Mouse (Mus musculus) heart, adult 8-10 months (tissue): Measurements from ENCODE around the gene Bbs12. TPM values are rescaled to one million over a fixed set of nuclear protein-coding genes. Genes with fewer than 3 reads are reported as not detected.

Experiments used
- DNase-seq: peaks from one replicate; pipeline ENCODE4 v3.0.0; 2022; ENCODE audit warnings: low spot score
- total RNA-seq, 4 experiments: library from RNA; stranded (reverse); gene quantifications; 2 replicates each; pipeline ENCODE4 v1.2.4; 2022

The Bbs12 gene
- 1 to 10 TPM in 3 of 4 experiments, under 1 TPM in 1; 0.52 to 1.2 (median 1.1) TPM for total RNA-seq

DNA sequence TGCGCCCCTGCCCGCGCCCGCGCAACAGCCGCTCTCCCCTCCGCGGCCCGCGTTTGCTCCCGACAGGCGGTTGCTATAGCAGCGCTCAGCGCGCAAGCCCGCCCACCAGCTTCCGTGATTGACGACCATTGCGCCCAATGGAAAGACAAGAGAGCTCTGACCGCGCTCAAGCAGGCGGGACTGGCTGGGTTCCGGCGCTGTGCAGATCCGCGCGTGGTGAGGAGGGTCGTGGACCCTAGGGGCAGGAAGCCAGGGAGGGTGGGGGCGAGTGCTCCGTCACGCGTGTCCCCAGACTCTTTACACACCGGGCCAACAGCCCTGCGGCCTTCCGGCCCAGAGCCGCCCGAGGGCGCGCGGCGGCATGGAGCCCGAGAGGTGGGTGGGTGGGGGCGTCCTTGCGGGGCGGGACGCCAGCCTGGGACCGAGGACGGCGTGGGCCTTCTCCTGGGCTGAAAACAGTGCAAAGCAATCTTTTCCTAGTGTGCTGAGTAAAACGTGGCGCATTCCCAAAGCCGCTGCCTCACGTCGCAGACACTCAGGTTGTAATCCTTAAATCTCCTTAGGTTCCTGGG is at the start of gene Bbs12, which contains the start of gene Cetn4:
Gene Bbs12, plus strand, starts transcription at position 185 of the 572 bp plus-strand sequence.
Gene Cetn4, minus strand, starts transcription at position 339 of the 572 bp plus-strand sequence.
- DNase-seq: peak; percentile 97

DNA sequence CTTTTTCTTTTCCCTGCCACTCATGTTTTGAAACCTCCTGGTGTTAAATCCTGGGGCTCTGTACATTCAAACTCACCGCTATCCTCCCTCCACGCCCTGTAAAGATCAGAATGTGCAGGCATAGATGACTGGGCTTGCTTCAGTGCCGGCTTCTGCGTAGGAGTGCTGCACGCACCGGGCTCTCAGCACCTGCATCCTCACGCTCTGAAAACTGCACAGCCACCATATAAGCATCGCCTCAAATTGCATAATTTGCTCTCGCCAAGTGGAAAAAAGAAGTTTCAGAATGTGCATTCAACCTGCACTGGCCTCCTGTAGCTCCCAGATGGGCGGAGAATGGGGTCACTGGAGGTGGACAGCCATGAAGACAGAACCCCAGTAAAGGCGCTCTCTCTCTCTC is 44.0 kb upstream of the Bbs12 start:
- no peak for DNase-seq

DNA sequence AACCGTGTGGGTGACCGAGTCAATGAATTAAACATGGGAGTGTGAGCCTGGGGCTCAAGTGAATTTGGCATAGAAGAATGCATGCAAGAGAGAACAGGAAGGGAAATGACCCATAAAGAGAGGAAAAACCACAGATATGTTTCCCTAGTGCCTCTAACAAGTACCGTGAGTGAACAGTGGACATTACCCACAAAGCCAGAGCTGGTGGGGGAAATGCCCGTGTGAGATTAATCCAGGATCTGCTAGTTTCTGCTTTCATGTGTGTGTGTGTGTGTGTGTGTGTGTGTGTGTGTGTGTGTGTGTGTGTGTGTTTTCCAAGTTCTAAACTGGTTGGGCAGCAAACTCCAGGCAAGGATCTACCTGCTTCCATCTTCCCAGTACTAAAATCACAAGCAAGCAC is 42.4 kb upstream of the Bbs12 start:
- no peak for DNase-seq

DNA sequence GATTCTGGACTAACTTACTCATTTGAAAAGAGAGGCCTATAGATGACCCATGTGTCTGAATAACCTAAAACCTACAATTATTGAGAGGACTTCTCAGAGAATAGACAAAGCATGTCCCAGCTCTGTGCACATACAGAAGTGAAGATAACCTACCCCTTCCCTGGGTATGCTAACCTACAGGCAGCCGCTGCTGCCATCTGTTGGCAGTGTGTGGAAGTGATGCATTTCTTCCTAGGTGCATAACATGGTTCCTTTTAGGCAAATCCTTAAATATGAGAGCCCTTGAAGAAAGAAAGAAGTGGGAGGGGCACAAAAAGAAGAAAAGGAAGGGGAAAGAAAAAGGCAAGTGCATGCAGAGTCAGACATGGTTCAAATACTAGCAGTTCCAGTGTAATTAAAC is 41.1 kb upstream of the Bbs12 start:
- peak; percentile 20 for DNase-seq

DNA sequence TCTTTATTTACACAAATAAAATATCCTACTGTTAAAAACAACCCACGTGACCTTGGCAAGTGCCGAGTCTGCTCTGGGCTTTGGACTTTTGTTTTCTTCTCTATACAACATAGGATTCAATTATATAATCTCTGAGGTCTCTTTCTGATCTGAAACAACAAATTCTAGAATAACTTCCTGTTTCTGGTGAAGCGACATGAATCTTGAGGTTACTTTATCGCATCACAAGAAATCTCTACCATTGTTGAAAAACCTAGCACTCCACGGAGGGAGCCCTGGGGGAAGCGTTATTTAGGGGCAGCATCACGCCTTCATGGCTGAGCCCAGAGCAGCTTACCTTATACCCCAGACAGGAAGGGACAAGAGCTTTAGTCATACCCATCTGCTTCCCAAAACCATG is 39.3 kb upstream of the Bbs12 start:
- no peak for DNase-seq

DNA sequence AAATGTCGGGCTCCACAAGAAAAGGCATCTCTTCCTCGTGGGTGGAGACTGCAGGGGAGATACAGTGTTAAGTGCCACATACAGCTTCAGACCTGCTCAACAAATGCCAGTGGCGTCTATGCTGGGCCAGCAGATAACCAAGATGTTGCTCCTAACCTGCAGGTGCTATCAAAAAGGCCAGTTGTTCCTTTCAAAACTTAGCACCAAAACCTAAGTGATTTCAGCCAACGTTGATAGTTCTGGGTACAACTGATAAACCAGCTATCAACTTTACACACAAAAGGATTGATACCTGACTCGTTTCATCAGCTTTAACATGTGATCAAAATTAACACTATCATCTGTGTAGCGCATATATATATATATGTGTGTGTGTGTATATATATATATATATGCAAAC is 37.7 kb upstream of the Bbs12 start:
- no peak for DNase-seq

DNA sequence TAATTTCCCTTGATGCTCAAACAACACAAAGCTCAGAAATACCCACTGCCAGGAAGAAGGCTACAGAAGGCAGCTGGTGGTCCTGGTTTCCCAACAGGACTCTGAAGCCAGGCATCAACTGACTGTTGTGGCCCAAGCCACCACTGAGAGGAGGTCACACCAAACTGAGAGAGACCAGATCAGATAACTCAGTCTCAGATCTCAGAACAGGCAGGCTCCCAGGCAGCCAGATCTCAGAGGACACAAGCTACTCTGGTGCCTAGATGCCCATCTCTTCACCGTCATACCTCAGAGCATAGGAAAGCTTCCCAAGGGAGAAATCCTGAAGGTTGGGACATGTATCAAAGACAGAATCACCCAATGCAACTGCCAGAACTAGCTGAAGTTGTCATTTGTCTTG is 32.1 kb upstream of the Bbs12 start:
- no peak for DNase-seq

DNA sequence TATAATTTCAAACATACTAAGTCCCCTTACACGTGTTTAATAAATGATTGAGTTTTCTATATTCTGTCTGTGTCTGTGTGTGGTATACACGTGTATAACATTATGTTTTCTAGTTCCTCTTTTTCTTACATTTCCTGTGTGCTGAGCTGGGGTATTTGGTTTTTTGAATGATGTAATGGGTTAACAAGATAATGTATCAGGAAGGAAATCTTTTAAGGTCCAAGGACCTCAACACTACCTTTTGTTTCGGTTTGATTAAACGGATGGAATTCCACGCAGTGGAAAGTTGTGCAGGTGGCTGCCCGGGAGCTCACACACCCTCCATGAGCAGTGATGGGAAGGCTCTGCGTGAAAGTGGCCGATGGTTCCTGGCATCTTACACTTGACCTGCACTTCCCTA is 31.5 kb upstream of the Bbs12 start:
- no peak for DNase-seq

DNA sequence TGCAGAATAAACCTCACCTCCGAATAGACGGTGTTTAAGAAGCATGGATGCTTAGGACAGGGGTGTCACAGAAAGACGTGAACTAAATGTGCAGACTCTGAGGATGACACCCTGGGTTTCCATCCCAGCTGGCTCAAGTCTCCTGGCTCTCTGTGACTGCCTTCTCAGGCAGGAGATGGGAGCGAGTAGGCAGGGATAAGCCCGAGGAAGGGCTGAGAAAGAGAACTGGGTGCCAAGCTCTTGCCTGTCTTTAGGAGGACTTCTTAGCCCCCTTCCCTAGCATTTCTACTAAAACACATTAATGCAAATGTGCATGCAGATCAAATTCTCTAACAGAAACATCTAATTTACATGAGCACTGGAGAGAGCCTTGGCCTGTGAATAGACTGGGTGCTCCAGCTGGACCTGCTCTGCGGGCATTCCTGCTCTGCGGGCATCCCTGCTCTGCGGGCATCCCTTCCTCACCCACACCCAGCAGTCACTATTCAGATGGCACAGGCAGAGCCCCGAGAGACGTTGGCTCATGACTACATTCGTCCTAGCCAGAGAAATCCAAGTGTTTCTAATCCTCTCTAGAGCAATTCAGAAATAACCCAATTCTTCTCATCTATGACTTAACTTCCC is 29.9 kb upstream of the Bbs12 start:
- DNase-seq: no peak

DNA sequence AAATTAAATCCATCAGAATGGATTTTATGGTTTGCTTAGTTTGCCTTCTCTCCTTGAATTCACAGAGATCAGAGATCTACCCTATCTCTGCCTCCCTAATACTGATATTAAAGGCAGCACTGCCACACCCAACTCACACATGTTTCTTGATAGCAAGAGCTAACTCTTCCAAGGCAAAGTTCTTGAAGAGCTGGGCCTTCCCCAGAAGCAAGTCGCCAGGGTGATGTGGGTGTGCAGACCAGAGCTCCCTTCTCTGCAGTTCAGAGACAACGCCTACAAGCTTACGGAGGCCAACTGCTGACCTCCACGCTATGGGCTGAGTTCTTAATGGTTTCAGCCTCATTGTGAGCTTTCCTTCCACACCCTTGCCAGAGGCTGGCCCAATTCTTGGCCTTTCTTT is 29.1 kb upstream of the Bbs12 start:
- no peak for DNase-seq

DNA sequence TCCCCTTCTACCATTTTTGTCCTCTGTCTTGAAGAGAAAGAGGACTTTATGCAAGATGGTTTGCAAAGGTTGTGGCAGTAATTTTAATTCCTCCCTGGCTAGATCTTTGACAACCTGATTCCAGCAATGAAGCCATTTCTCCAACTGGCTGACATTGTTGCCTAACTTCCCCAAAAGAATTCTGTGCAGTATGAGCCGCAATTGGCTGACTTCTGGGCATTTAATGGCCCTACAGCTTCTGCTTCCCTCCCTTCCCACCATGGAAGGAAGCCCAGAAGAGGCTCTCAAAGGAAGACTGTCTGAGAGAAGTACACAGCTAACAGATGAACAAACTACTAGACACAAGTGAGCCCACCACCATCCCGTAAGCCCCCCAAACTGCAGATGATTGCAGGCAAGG is 23.1 kb upstream of the Bbs12 start:
- DNase-seq: no peak

DNA sequence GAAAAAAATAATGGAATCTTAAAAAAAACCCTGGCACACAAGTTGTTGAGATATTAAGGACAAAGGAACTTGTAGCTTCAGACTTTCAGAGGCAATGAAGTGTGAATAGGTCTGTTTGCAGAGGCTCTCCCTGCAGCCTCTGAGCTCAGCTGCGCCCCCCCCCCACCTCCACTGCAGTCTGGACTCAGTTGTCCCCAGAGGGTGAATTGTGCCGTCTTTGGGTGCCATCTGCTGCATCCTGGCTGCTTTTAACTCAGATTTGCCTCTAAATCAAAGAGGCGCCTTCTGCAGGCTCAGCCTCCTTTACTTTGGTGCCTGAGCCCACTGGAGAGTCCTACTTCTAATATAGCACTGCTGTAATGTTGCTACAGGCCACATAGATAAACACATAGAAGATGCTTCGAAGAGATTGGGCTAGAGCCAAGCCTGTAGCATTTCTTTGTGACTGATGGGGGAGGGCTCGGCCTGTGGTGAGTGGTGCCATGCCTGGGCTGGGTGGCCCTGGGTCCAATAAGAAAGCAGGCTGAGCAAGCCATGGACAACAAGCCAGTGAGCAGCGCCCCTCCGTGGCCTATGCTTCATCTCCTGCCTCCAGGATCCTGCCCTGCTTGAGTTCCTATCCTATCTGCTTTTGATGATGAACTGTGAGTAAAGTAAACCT is 21.3 kb upstream of the Bbs12 start:
- DNase-seq: no peak

DNA sequence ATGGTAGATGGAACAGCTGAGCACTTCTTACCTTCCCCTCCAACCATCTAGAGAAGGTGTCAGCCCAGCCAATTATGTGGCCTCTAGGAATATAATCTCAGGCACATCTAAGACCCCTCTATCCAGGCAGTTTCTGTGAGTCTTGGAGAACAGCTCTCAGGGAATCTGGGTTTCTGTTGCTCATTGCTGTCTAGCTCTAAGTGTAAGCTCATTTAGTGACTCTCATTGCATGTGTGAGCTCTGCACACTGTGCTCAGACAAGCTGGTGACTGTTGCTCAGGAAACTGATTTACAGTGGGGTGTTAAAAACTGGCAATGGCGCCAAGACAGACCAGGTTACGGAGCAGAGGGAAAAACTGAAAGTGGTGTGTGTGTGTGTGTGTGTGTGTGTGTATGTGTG is 20.4 kb upstream of the Bbs12 start:
- DNase-seq: no peak

DNA sequence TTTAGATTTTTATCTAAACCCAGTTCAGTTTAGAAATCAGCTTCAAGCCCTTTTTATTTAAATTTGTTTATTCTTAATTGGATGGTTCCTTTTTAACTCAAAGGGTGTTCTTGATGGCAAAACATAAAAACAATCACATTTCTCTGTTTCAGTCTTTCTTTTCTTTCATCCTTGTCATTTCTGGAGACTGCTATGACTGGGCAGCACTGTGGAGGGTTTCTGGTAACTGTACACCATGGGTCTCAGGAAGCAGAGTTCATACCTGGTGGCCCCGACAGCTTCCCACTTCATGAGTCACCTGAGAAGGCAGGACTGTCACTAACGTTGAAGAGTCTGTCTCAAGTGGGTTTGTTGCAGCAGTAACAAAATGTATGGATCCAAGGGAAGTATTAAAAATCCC is 19.7 kb upstream of the Bbs12 start:
- DNase-seq: no peak

DNA sequence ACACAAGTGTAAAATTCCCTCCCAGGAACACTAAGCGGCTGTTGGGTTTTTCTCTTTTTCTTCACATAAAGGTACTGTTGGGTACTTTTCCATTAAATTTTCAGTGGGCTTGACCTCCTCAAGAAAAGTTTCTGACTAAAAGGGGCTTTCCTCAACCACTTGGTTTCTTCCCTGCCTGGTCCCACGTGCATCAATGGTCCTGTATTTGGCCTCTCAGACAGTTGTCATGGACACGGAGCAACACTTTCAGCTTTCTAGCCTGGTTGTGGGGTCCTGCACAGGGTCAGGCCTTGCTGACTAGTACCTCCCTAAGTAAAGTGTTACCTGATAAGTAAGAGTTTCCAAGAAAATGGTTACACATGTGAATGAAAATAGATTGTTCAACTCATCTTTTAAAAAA is 12.9 kb upstream of the Bbs12 start:
- no peak for DNase-seq

DNA sequence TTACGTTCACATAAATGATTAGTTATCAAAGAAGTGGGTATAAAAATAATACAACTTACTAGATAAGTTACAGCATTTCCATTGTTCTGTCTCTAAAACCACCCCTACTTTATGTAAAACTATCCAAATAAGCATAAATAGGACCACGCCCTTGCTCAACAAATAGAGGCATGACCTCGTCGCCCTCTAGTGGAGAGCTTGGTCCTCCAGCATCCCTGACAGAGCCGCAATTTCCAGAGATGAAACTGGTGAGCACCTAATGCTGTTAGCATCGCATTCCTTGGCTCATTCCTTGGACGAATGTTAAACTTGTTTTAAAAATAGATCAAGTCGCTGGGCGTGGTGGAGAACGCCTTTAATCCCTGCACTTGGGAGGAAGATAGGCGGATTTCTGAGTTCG is 9.7 kb upstream of the Bbs12 start:
- peak; percentile 21 for DNase-seq

DNA sequence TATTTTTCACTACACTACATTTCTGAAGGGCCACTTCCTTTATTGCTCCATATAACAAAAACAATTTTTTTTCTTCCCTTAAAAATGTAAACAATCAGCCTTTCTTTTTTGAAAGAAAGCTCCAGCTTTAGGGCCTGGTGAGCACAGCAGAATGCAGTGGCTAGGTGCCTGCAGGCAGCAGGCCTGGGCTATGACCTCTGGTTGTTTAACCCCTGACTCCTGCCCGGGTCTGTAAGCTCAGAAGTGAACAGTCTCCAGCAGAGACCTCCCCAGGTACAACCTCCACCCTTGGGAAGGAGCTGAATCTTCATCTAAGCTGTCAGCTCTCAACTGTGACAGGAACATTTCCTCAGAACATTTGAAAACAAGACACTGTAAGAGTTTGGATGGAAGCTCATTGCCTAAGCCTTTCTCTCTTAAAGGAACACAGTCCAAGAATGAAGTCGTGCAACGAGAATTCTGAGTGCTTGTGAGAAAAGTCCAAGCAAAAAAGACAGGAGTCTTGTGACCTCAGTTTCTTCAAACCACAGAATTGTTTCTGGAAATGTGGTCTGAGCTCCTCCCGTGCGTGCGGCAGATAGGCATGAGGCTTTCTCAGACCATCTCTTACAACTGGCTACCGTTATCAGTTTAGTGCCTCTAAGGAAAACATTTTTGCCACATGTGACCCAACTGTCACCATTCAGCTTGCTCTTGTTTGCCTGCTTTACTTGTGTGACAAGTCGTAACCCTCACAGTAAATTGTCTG is 8.8 kb upstream of the Bbs12 start:
- DNase-seq: no peak

DNA sequence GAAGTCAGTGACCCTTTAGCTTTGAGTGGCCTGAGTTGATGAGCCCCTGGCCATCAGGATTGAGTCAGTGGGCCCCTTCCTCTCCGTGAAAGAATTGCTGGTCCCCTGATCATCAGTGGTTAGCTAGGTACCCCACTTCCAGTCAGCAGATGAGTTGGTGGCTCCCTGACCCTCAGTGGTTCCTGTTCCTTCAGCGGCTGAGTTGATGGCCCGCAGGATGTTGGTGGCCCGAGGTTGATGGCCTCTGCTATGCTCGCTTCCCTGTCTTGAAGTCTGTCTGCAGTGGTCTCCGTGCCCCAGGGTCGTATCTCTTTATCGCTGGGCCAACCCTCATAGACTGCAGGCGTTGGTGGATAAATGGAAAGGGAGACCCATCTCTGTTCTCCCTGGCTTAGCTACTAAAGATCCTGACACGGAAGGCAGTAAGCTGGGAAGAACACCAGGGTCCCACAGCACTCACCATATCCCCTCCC is 421 bp upstream of the Bbs12 start:
- no peak for DNase-seq

DNA sequence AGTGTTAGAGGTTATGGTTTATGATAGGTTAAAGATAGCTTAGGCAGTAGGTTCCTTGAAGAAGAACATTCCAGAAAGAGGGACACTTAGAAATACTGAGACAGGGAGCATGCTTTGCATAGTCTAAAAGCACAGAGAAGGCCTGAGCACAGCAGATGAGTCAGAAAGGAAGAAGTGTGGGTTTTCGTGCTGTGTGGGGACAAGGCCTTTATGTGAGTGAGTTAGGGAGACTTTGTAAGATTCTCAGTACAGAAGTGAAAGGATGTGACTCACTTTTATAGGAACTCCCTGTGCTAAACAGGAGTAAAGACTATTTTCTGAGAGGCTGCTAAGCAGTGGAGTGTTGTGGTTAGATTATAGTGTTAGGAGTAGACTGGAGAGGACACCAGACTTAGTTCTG is 1.0 kb downstream of the Bbs12 start:
- DNase-seq: peak; percentile 39

DNA sequence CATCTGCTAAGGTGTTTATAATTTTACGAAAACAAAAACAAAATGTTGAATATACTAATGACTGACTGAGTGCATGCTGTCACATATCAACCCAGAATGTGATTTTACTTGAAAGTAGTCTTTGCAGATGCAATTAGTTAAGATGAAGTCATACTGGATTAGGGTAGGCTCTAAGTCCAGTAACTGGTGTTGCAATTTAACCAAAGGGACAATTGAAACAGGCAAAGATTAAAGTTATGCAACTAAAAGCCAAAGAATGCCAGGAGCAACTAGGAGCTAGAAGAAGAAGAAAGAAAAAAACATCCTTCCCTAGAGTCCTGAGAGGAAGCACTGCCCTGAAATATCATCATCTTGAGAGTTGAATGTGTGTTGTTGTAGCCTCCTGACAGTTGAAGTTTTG is 3.9 kb downstream of the Bbs12 start:
- no peak for DNase-seq

DNA sequence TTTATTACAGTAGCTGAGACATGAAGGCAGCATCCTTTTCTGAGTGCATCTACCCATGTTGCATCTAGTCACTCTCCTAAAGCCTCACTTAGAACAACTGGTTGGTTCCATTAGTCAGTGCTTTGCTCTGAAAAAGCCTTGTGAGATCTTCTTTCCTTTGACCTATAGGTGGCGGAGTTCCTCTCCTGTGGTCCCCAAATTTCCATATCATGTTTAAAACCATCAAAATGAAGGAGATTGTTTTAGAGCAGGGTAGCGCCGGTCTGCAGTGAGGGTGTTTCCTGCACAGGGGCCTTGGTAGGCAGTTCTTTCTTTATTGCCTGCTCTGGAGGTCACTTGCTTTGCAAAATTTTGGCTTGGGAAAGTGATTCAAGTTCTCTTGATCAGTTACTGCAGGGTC is 12.0 kb downstream of the Bbs12 start:
- no peak for DNase-seq

DNA sequence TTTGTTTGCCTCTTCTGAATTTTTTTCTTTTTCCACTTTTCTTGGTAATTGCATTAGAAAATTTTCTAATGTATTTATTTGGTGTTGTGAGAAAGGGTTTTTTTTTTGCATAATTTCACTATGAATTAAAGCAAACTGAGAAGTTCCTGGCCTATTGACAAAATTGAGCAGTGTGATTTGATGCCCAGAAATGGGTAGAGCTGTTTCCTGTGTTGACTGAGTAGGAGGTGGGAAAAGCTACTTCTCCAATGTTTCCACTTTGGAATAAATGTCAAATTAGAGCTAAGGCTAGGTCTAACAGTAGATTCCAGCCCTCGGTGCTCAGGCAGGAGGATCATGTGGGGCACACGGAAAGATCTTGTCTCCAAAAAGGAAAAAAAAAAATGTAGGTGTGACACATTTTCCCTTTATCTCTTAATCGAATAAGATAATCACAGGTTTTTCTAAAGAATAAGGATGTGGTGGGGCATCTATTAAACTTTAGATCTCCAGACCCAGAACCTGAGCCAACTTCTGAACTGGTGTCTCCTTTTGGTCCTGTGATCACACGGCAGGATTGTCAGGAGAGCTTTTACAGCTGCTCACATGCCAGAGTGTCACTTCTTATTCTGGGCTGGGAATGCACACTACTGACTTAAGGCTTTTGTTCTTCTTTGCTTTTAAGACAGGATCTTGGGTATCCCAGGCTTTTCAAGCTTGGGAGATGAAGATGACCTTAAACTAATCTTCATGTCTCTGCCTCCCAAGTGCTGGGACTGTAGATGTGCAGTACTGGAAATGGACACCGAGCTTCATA is 13.2 kb downstream of the Bbs12 start:
- no peak for DNase-seq
